Mouse (Mus musculus) heart, postnatal 0 days (tissue): ENCODE results near the gene Gm6871. TPM values are rescaled to one million over a fixed set of nuclear protein-coding genes. Genes with fewer than 3 reads are reported as not detected.
A peak's percentile ranks its signal among the peaks of the same experiment; 100 is the strongest.
"Not testable (repeated sequence)": the region's sequence is repeated elsewhere in the genome, so short reads cannot be mapped to it uniquely, and the experiment has no call there.

Experiments used
- ATAC-seq: fragments of 200-750 bp; cut with Nextera tagmentation; 2 replicates; pipeline ENCODE4 v1.8.0; 2017; ENCODE audit warnings: low read depth, moderate number of reproducible peaks, moderate library complexity; ENCODE audit not compliant: insufficient read depth
- DNase-seq: peaks from one replicate; pipeline ENCODE4 v3.0.0-alpha.2; 2016; ENCODE audit warnings: low spot score
- H3K27ac ChIP-seq: fragments of 300-500 bp; sonication (generic); 2 replicates; pipeline ENCODE4 v1.5.1; 2014; ENCODE audit warnings: low read depth, mild to moderate bottlenecking
- H3K27me3 ChIP-seq: fragments of 300-500 bp; sonication (generic); 2 replicates; pipeline ENCODE4 v1.6.1; 2014; ENCODE audit warnings: low read length, mixed read lengths; ENCODE audit not compliant: control insufficient read depth, insufficient read depth
- H3K36me3 ChIP-seq: fragments of 300-500 bp; sonication (generic); replicated peaks from 2 replicates; pipeline ENCODE4 v1.6.1; 2014; ENCODE audit warnings: low read length, mixed read lengths; ENCODE audit not compliant: control insufficient read depth, insufficient read depth
- H3K4me1 ChIP-seq: fragments of 300-500 bp; sonication (generic); 2 replicates; pipeline ENCODE4 v1.6.1; 2014; ENCODE audit warnings: antibody characterized with exemption; ENCODE audit not compliant: control insufficient read depth, insufficient read depth
- H3K4me2 ChIP-seq: fragments of 300-500 bp; sonication (generic); 2 replicates; pipeline ENCODE4 v1.6.1; 2014; ENCODE audit warnings: low read depth, mild to moderate bottlenecking, low read length, moderate library complexity
- H3K4me3 ChIP-seq: fragments of 300-500 bp; sonication (generic); 2 replicates; pipeline ENCODE4 v1.5.1; 2014; ENCODE audit warnings: low read depth, low read length
- H3K9ac ChIP-seq: fragments of 300-500 bp; sonication (generic); replicated peaks from 2 replicates; pipeline ENCODE4 v1.6.1; 2014; ENCODE audit warnings: low read depth, low read length, mixed read lengths
- H3K9me3 ChIP-seq: fragments of 300-500 bp; sonication (generic); replicated peaks from 2 replicates; pipeline ENCODE4 v1.6.1; 2016; ENCODE audit warnings: low read length; ENCODE audit not compliant: control insufficient read depth
- CTCF ChIP-seq: IDR thresholded peaks from 2 replicates; pipeline ENCODE4 v1.5.1; 2016; ENCODE audit warnings: antibody characterized with exemption, control low read depth, low read depth
- EP300 ChIP-seq: IDR thresholded peaks from 2 replicates; pipeline ENCODE4 v1.6.1; 2016; ENCODE audit warnings: antibody characterized with exemption, low read depth
- WGBS: fragments of 180-500 bp; shearing (Covaris S2); extraction: QIAGEN DNeasy Blood & Tissue Kit; methylation state at CpG from one replicate; pipeline ENCODE4 v1.1.7; 2014; 5-methylcytosine and 5-hydroxymethylcytosine counted together
- polyA plus RNA-seq: library from polyadenylated mRNA; unstranded; fragments of >200 nt; fragmentation: Nextera tagmentation; extraction: Ambion mirVana; gene quantifications from 2 replicates; pipeline ENCODE4 v1.2.1, GENCODE M21; 2015
- total RNA-seq: library from RNA; depleted of rRNA; stranded (reverse); fragments of >200 nt; gene quantifications from 2 replicates; pipeline ENCODE4 v1.2.3, GENCODE M21; 2014; ENCODE audit warnings: low replicate concordance; rRNA removed

Gene Gm6871
- total RNA-seq (not detected in 2 replicates), polyA plus RNA-seq (not detected in 2 replicates)

DNA sequence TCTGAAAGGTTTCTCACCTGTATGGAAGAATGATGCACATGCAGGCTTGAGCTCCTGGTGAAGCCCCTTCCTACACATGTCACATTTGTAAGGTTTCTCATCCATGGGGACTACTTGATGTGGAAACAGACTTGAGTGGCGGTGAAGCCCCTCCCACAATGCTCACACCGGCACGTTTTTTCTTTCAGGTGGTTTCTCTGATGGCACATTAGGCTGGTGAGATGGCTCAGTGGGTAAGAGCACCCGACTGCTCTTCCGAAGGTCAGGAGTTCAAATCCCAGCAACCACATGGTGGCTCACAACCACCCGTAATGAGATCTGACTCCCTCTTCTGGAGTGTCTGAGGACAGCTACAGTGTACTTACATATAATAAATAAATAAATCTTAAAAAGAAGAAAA is at the start of gene Gm6871:
TSS of gene Gm6871 (minus strand) at position 101 of the 400 bp plus-strand sequence.
- not testable (repeated sequence) for ATAC-seq

DNA sequence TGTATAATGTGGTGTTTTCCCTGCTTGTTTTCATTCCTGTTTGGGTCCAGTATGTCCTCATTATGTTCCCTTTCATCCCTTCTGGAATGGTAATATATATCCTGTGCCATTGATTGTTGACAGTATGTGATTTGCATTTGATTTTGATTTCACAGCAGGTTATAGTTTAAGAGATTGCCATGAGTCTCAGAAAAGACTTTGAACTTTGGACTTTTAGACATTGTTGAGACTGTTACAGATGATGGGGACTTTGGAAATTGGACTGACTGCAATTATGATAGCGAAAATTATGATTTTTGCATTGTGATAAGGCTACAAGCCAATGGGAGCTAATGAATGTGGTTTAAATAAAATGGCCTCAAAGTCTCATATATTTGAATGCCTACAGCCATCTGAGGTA is 42.8 kb upstream of the Gm6871 start:
- DNase-seq, H3K9ac ChIP-seq, H3K4me3 ChIP-seq, H3K4me2 ChIP-seq, H3K27me3 ChIP-seq, H3K27ac ChIP-seq, ATAC-seq, H3K4me1 ChIP-seq, H3K9me3 ChIP-seq: not testable (repeated sequence)
- peaks cover 29% of the 10 kb centered on the region for H3K36me3 ChIP-seq
- WGBS, result 86% methylated on average over 1 of the region's 1 CpGs

More for the DNA sequence above, at the start of gene Gm6871:
- H3K9ac ChIP-seq, H3K4me2 ChIP-seq, H3K4me3 ChIP-seq, H3K9me3 ChIP-seq, H3K27ac ChIP-seq, H3K4me1 ChIP-seq, H3K36me3 ChIP-seq, DNase-seq, H3K27me3 ChIP-seq: not testable (repeated sequence)
- 76% methylated on average over 6 of the region's 6 CpGs for WGBS

DNA sequence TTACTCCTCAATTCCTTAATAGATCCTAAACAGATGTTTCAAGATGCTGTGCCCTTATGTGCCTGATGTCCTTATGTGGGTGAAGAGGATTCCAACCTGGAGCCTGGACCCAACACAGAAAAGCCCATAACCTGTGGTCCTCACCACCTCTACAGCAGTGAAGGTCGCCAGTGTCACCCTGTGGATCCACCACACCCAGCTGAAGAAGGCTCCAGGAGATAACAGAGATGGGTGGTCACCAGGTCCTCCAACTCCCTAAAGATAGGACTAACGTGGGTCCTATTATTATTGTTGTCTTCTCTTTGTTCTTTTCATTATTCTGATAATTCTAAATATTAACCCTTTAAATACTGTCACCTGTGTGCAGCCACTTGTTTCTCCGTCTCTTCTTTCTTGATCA is 38.2 kb upstream of the Gm6871 start:
- H3K27me3 ChIP-seq, result no peaks in the 10 kb centered on the region
- H3K4me3 ChIP-seq, result no peak overlapping the region
- DNase-seq (no peak), ATAC-seq (no peak)
- no peaks in the 10 kb centered on the region for H3K9me3 ChIP-seq
- TF ChIP-seq CTCF, result no peak
- no peak for TF ChIP-seq EP300
- H3K9ac ChIP-seq, result no peak overlapping the region
- 69% methylated on average over 3 of the region's 3 CpGs for WGBS
- H3K27ac ChIP-seq, result no peak overlapping the region
- no peak overlapping the region for H3K4me2 ChIP-seq
- H3K36me3 ChIP-seq, result peaks cover 25% of the 10 kb centered on the region
- H3K4me1 ChIP-seq, result no peaks in the 10 kb centered on the region

DNA sequence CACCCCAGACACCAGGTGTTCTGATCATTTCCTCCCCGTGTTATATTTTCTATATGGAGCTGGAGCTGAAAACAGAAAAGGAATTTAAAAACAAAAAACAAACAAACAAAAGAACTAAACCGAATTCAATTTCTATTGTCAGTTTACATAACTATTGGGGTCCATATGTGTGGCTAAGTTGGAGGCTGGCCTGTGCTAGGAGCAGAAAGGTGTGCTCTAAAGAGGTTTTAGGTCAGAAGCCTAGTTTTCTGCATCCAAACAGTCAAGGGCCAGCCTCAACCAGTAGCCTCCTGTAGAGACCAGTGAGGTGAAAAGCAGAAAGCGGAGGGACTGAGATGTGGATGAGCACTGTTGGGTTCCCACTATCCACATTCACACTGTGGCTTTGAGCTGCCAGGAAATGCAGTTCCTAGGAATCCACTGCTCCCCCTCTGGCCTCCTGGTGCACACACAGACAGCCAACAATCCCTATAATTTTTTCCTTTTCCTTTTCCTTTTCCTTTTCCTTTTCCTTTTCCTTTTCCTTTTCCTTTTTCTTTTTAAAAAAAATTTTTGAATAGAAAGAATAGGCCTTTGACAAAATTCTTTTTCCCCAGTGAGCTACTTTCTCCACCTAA is 26.6 kb upstream of the Gm6871 start:
- Histone ChIP-seq H3K4me3 (peak overlapping the region; percentile 66), H3K4me2 (peak overlapping the region; percentile 79), H3K36me3 (no peaks in the 10 kb centered on the region), H3K9me3 (no peaks in the 10 kb centered on the region), H3K4me1 (no peaks in the 10 kb centered on the region), H3K27ac (no peak overlapping the region), H3K27me3 (no peaks in the 10 kb centered on the region), H3K9ac (peak overlapping the region; percentile 61)
- DNase-seq (peak; percentile 15), ATAC-seq (no peak)
- no peak for TF ChIP-seq EP300
- peak; percentile 21 for TF ChIP-seq CTCF
- 28% methylated on average over 3 of the region's 3 CpGs for WGBS

DNA sequence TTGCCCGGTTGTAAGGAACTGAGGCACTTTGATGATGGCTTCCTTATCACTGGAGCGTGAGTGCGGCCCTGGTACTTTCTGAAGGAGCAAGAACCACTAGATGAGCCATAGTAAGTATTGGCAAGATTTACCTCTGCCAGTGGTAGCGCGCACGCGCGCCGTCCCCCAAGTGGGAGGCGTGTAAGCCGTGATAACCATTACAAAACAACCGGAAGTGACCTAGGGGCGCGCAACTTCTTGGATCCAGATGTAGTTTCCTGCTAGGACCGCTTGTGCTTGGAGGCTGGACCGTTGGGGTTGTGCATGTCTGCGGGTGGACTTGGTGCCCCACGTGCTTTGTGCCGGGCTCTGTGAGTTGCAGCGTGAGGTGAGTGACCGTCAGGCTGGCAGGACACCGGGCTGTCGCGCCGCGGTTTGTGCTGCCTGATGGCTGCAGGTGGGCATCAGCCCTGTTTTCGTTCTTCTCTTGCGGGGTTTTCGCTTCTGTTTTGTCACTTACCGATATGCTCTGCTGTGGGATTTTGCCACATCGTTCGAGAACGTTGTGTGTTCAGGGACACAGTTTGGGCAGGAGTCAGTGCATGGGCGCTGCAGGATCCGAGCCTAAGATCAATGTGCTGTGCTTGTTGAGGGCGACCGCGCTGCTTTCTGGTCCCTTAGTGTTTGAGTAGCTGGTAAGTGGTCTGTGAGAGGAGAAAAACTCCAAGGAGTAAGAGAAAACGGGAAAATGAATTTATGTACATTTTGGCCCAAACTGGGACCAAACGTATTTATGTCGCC is 25.8 kb upstream of the Gm6871 start, which contains the start of gene 2610021A01Rik:
TSS of gene 2610021A01Rik (plus strand) at position 197 of the 780 bp plus-strand sequence.
- DNase-seq, result peak; percentile 89
- peak within 1 kb of the TSS; percentile 79 for H3K4me2 ChIP-seq
- peak within 1 kb of the TSS; percentile 56 for H3K27ac ChIP-seq
- H3K9me3 ChIP-seq, result no peaks in the 10 kb centered on the region
- H3K4me3 ChIP-seq, result peak within 1 kb of the TSS; percentile 66
- no peaks in the 10 kb centered on the region for H3K27me3 ChIP-seq
- H3K36me3 ChIP-seq, result no peaks in the 10 kb centered on the region
- WGBS, result under 1% methylated on average over 41 of the region's 41 CpGs
- H3K4me1 ChIP-seq, result no peaks in the 10 kb centered on the region
- TF ChIP-seq CTCF (no peak), EP300 (no peak)
- ATAC-seq, result peak; percentile 99
- peak within 1 kb of the TSS; percentile 61 for H3K9ac ChIP-seq
